Mouse (Mus musculus) heart, postnatal 0 days (tissue): ENCODE data around the gene Fgl2. TPM values are rescaled to one million over a fixed set of nuclear protein-coding genes. Genes with fewer than 3 reads are reported as not detected.

Source experiments
- ATAC-seq: fragments of 200-750 bp; cut with Nextera tagmentation; 2 replicates; pipeline ENCODE4 v1.8.0; 2017; ENCODE audit warnings: low read depth, moderate number of reproducible peaks, moderate library complexity; ENCODE audit not compliant: insufficient read depth
- DNase-seq: peaks from one replicate; pipeline ENCODE4 v3.0.0-alpha.2; 2016; ENCODE audit warnings: low spot score
- H3K27ac ChIP-seq: fragments of 300-500 bp; sonication (generic); 2 replicates; pipeline ENCODE4 v1.5.1; 2014; ENCODE audit warnings: low read depth, mild to moderate bottlenecking
- H3K27me3 ChIP-seq: fragments of 300-500 bp; sonication (generic); 2 replicates; pipeline ENCODE4 v1.6.1; 2014; ENCODE audit warnings: low read length, mixed read lengths; ENCODE audit not compliant: control insufficient read depth, insufficient read depth
- H3K36me3 ChIP-seq: fragments of 300-500 bp; sonication (generic); replicated peaks from 2 replicates; pipeline ENCODE4 v1.6.1; 2014; ENCODE audit warnings: low read length, mixed read lengths; ENCODE audit not compliant: control insufficient read depth, insufficient read depth
- H3K4me1 ChIP-seq: fragments of 300-500 bp; sonication (generic); 2 replicates; pipeline ENCODE4 v1.6.1; 2014; ENCODE audit warnings: antibody characterized with exemption; ENCODE audit not compliant: control insufficient read depth, insufficient read depth
- H3K4me2 ChIP-seq: fragments of 300-500 bp; sonication (generic); 2 replicates; pipeline ENCODE4 v1.6.1; 2014; ENCODE audit warnings: low read depth, mild to moderate bottlenecking, low read length, moderate library complexity
- H3K4me3 ChIP-seq: fragments of 300-500 bp; sonication (generic); 2 replicates; pipeline ENCODE4 v1.5.1; 2014; ENCODE audit warnings: low read depth, low read length
- H3K9ac ChIP-seq: fragments of 300-500 bp; sonication (generic); replicated peaks from 2 replicates; pipeline ENCODE4 v1.6.1; 2014; ENCODE audit warnings: low read depth, low read length, mixed read lengths
- H3K9me3 ChIP-seq: fragments of 300-500 bp; sonication (generic); replicated peaks from 2 replicates; pipeline ENCODE4 v1.6.1; 2016; ENCODE audit warnings: low read length; ENCODE audit not compliant: control insufficient read depth
- CTCF ChIP-seq: IDR thresholded peaks from 2 replicates; pipeline ENCODE4 v1.5.1; 2016; ENCODE audit warnings: antibody characterized with exemption, control low read depth, low read depth
- EP300 ChIP-seq: IDR thresholded peaks from 2 replicates; pipeline ENCODE4 v1.6.1; 2016; ENCODE audit warnings: antibody characterized with exemption, low read depth
- WGBS: fragments of 180-500 bp; shearing (Covaris S2); extraction: QIAGEN DNeasy Blood & Tissue Kit; methylation state at CpG from one replicate; pipeline ENCODE4 v1.1.7; 2014; 5-methylcytosine and 5-hydroxymethylcytosine counted together
- polyA plus RNA-seq: library from polyadenylated mRNA; unstranded; fragments of >200 nt; fragmentation: Nextera tagmentation; extraction: Ambion mirVana; gene quantifications from 2 replicates; pipeline ENCODE4 v1.2.1, GENCODE M21; 2015
- total RNA-seq: library from RNA; depleted of rRNA; stranded (reverse); fragments of >200 nt; gene quantifications from 2 replicates; pipeline ENCODE4 v1.2.3, GENCODE M21; 2014; ENCODE audit warnings: low replicate concordance

Fgl2 gene
- total and polyA plus RNA-seq, 2 experiments from 2014 or later = 54.4 to 79.5 TPM

DNA sequence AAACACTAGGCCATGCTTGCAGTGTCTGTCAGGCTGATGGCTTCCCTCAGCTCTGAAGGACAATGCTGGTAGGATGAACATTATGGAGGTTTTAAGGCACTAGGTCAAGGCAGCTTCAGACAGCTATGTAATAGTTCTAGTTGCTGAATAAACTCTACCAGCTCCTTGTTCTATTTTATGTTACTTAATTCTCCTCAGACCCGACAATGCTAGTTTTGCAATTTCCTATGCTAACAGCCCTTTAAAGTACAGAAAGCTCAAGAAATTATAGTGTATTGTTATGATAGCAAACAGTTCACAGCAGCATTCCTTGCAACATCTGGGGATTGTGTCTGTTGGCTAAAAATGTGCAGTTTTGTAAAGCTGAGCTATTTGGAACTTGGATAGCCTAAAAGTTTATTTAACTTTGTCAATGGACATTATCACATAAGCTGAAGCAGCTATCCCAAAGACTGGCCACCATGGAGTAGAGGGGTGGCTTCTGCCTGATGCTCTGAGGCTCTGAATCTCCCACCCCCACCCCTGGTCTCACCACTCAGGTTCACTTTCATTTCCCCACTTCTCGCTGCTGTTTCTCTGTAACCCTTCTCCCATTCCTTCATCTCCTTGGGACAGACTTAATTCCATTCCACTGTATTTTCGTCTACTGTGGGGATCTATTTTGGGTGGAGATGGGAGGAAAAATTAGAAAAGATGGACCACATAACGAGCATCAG is 5.9 kb upstream of the Fgl2 start:
- TF ChIP-seq EP300 (no peak), CTCF (no peak)
- 0 out of 2 replicates have a peak, but pooled peaks cover 1% of the 10 kb centered on the region for H3K4me1 ChIP-seq
- H3K9me3 ChIP-seq = no peaks in the 10 kb centered on the region
- H3K9ac ChIP-seq = no peak overlapping the region
- no peak for ATAC-seq
- no peak overlapping the region for H3K27ac ChIP-seq
- DNase-seq = no peak
- 66% methylated on average over 4 of the region's 4 CpGs for WGBS
- H3K36me3 ChIP-seq = no peaks in the 10 kb centered on the region
- H3K4me3 ChIP-seq = no peak overlapping the region
- H3K4me2 ChIP-seq = no peak overlapping the region
- no peaks in the 10 kb centered on the region for H3K27me3 ChIP-seq

DNA sequence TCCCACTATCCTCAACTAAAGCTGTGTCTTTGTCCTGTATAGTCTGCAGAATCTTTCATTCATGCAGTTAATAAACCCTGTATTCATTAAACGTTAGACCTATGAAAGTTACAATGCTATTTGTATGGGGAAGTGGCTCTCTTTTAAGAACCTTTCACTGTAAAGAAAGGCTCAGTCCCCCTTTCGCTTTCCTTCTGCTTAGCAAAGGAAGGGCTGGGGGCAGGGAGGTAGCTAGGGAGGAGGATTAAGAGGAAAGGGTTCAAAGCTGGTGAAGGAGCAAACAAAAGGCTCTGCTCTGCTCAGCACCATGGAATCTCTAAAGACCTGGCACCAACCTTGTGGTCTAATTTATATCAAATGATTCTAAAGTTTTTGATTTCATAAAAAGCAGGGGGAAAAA is 4.9 kb upstream of the Fgl2 start:
- H3K4me1 ChIP-seq = peaks cover 10% of the 10 kb centered on the region; the same call in 1 of the 2 replicates
- no peak overlapping the region for H3K4me2 ChIP-seq
- no peak for DNase-seq
- no peaks in the 10 kb centered on the region for H3K27me3 ChIP-seq
- H3K9me3 ChIP-seq = no peaks in the 10 kb centered on the region
- no peak overlapping the region for H3K9ac ChIP-seq
- H3K36me3 ChIP-seq = no peaks in the 10 kb centered on the region
- ATAC-seq = no peak
- WGBS = 58% methylated on average over 2 of the region's 2 CpGs
- TF ChIP-seq EP300 (no peak), CTCF (no peak)
- no peak overlapping the region for H3K4me3 ChIP-seq
- no peak overlapping the region for H3K27ac ChIP-seq

DNA sequence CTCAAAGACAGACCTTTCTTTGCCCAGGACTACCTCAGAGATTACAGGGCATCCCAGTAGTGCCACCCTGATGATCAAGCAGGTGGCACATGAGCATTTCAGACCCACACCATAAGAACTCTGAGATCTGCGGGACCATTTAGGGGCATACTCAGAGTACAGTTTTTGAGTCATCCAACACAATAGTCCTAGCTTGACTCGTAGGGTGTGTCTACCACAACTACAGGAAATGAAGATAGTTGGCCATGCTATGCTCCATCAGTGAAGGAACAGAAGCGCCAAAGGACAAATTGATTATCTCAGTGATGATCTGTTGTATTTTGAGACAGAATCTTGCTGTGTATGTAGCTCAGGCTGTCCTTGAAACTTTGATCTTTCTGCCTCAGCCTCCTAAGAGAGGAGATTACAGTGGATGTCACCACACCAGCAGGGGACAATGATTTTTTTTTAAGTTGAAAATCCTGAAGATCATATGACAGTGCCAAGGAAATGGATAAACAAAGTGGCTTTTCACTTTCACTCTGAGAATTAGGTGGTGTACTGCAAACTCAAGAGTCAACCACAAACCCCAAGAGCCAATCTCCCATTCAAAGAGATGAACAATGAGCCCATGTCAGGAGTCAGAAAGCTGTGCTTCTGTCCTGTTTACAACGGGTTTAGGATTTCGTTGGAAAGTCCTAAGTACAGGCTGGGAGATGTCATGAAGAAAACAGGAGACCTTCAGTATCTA is 2.1 kb upstream of the Fgl2 start:
- H3K4me1 ChIP-seq = peaks cover 10% of the 10 kb centered on the region; the same call in 1 of the 2 replicates

DNA sequence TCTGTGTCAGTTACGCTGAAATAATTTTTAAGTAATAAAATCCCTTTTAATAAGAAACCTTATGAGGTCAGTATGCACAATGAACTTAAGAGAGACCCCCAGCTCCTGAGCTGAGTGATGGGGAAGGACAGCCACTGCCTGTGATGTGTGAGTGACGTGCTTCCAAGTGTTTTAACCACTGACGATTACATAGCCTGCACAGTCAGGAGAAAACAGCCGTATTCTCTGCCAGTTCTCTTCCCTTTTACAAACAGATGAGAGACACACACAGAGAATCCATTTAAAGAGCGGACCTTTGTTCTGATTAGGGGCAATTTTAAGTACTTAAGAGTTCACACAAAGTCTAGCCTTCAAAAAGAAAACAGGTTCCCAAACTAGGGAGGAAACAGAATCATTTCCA is 522 bp upstream of the Fgl2 start:
- Histone ChIP-seq H3K4me3 (peak overlapping the region; percentile 75), H3K27ac (peak overlapping the region; percentile 88), H3K9ac (no peak overlapping the region; the same call in 1 of the 2 replicates)

More for the DNA sequence above, 2.1 kb upstream of the Fgl2 start:
- no peak overlapping the region for H3K4me3 ChIP-seq
- H3K4me2 ChIP-seq = no peak overlapping the region
- no peak overlapping the region for H3K27ac ChIP-seq
- 91% methylated on average over 5 of the region's 5 CpGs for WGBS
- no peaks in the 10 kb centered on the region for H3K36me3 ChIP-seq
- H3K9me3 ChIP-seq = no peaks in the 10 kb centered on the region
- no peak overlapping the region for H3K9ac ChIP-seq
- no peak for DNase-seq
- no peak for ATAC-seq
- H3K27me3 ChIP-seq = no peaks in the 10 kb centered on the region
- TF ChIP-seq CTCF (no peak), EP300 (no peak)

DNA sequence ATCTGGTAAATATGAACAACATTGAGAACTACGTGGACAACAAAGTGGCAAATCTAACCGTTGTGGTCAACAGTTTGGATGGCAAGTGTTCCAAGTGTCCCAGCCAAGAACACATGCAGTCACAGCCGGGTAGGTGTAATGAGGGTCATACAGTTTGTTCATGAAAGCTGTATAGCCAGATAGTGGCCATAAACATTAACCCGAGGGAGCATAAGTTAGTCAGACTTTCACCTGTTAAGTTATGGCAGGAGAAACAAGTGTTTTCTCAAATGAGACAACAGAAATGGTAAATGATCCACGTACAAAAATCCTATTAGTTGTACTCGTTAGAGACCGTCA is 707 bp downstream of the Fgl2 start:
- no peak for DNase-seq
- Histone ChIP-seq H3K4me3 (peak overlapping the region; percentile 75), H3K27me3 (no peaks in the 10 kb centered on the region), H3K4me1 (peaks cover 10% of the 10 kb centered on the region; the same call in 1 of the 2 replicates), H3K9me3 (no peaks in the 10 kb centered on the region), H3K4me2 (peak overlapping the region; percentile 92), H3K9ac (peak overlapping the region; percentile 68), H3K27ac (peak overlapping the region; percentile 88), H3K36me3 (no peaks in the 10 kb centered on the region)
- WGBS = 27% methylated on average over 7 of the region's 7 CpGs
- TF ChIP-seq EP300 (no peak), CTCF (no peak)
- peak; percentile 13; the same call in 1 of the 2 replicates for ATAC-seq

More for the DNA sequence above, 522 bp upstream of the Fgl2 start:
- peaks cover 10% of the 10 kb centered on the region; the same call in 1 of the 2 replicates for H3K4me1 ChIP-seq
- WGBS = 41% methylated on average over 5 of the region's 5 CpGs
- DNase-seq = no peak
- H3K9me3 ChIP-seq = no peaks in the 10 kb centered on the region
- ATAC-seq = no peak
- peak overlapping the region; percentile 92 for H3K4me2 ChIP-seq
- no peaks in the 10 kb centered on the region for H3K27me3 ChIP-seq
- H3K36me3 ChIP-seq = no peaks in the 10 kb centered on the region
- TF ChIP-seq EP300 = no peak
- no peak for TF ChIP-seq CTCF
